Mouse (Mus musculus) midbrain, postnatal 0 days (tissue): Measurements from ENCODE around the gene Marf1. TPM values are rescaled to one million over a fixed set of nuclear protein-coding genes. Genes with fewer than 3 reads are reported as not detected.

Source experiments
- ATAC-seq: fragments of 200-750 bp; cut with Nextera tagmentation; 2 replicates; pipeline ENCODE4 v1.8.0; 2017; ENCODE audit warnings: moderate number of reproducible peaks, mild to moderate bottlenecking, moderate TSS enrichment, moderate library complexity; ENCODE audit not compliant: low FRiP score
- DNase-seq: peaks from one replicate; pipeline ENCODE4 v3.0.0-alpha.2; 2015; ENCODE audit warnings: low spot score
- H3K27ac ChIP-seq: fragments of 300-500 bp; sonication (generic); 2 replicates; pipeline ENCODE4 v1.5.1; 2014; ENCODE audit warnings: low read depth, mild to moderate bottlenecking, low read length, mixed read lengths
- H3K27me3 ChIP-seq: fragments of 300-500 bp; sonication (generic); 2 replicates; pipeline ENCODE4 v1.6.1; 2014; ENCODE audit warnings: low read length, control low read depth, mixed read lengths; ENCODE audit not compliant: insufficient read depth
- H3K36me3 ChIP-seq: fragments of 300-500 bp; sonication (generic); 2 replicates; pipeline ENCODE4 v1.6.1; 2014; ENCODE audit warnings: low read length, control low read depth, mixed read lengths; ENCODE audit not compliant: insufficient read depth
- H3K4me1 ChIP-seq: fragments of 300-500 bp; sonication (generic); 2 replicates; pipeline ENCODE4 v1.6.1; 2014; ENCODE audit warnings: mild to moderate bottlenecking, control low read depth, antibody characterized with exemption, low read length, mixed read lengths; ENCODE audit not compliant: insufficient read depth
- H3K4me2 ChIP-seq: fragments of 300-500 bp; sonication (generic); 2 replicates; pipeline ENCODE4 v1.6.1; 2014; ENCODE audit warnings: low read depth, mild to moderate bottlenecking, low read length, mixed read lengths; ENCODE audit not compliant: poor library complexity, severe bottlenecking
- H3K4me3 ChIP-seq: fragments of 300-500 bp; sonication (generic); 2 replicates; pipeline ENCODE4 v1.5.1; 2014; ENCODE audit warnings: low read depth, mild to moderate bottlenecking, low read length, moderate library complexity
- H3K9ac ChIP-seq: fragments of 300-500 bp; sonication (generic); replicated peaks from 2 replicates; pipeline ENCODE4 v1.6.1; 2014; ENCODE audit warnings: mild to moderate bottlenecking, low read length, moderate library complexity, mixed read lengths; ENCODE audit not compliant: poor library complexity, severe bottlenecking
- H3K9me3 ChIP-seq: fragments of 300-500 bp; sonication (generic); 2 replicates; pipeline ENCODE4 v1.6.1; 2016; ENCODE audit warnings: low read length, control low read depth
- CTCF ChIP-seq: IDR thresholded peaks from 2 replicates; pipeline ENCODE4 v1.5.1; 2016; ENCODE audit warnings: antibody characterized with exemption, mild to moderate bottlenecking
- WGBS: fragments of 180-500 bp; shearing (Covaris S2); extraction: QIAGEN DNeasy Blood & Tissue Kit; methylation state at CpG from one replicate; pipeline ENCODE4 v1.1.7; 2014; 5-methylcytosine and 5-hydroxymethylcytosine counted together
- polyA plus RNA-seq: library from polyadenylated mRNA; unstranded; fragments of >200 nt; fragmentation: Nextera tagmentation; extraction: Ambion mirVana; gene quantifications from 2 replicates; pipeline ENCODE4 v1.2.1, GENCODE M21; 2015
- total RNA-seq: library from RNA; depleted of rRNA; stranded (reverse); fragments of >200 nt; gene quantifications from 2 replicates; pipeline ENCODE4 v1.2.3, GENCODE M21; 2014

The Marf1 gene
- total and polyA plus RNA-seq, 2 experiments from 2014 or later, result 9.4 to 24.0 TPM

DNA sequence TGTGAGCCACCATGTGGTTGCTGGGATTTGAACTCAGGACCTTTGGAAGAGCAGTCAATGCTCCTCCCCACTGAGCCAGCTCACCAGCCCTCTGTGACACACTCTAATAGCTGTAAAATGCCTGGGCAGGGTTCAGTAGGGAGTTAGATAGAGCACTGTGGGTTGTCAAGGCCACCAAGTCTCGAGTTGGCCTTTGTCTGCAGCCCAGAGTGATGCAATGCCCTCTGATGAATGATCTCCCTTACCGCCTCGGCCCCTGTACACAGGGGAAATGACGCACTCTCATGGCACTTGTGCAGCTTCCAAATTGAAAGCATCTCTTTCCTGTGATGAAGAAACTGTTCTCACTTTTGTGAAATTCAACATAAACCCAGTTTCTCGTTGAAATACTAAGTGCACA lies 31.3 kb downstream of the Marf1 start:
- DNase-seq, result no peak
- Histone ChIP-seq H3K9me3 (no peaks in the 10 kb centered on the region), H3K27ac (no peak overlapping the region), H3K27me3 (no peaks in the 10 kb centered on the region), H3K4me1 (no peaks in the 10 kb centered on the region), H3K36me3 (peaks cover 64% of the 10 kb centered on the region), H3K4me2 (no peak overlapping the region), H3K9ac (no peak overlapping the region), H3K4me3 (no peak overlapping the region)
- TF ChIP-seq CTCF, result no peak
- 92% methylated on average over 5 of the region's 5 CpGs for WGBS
- ATAC-seq, result no peak

DNA sequence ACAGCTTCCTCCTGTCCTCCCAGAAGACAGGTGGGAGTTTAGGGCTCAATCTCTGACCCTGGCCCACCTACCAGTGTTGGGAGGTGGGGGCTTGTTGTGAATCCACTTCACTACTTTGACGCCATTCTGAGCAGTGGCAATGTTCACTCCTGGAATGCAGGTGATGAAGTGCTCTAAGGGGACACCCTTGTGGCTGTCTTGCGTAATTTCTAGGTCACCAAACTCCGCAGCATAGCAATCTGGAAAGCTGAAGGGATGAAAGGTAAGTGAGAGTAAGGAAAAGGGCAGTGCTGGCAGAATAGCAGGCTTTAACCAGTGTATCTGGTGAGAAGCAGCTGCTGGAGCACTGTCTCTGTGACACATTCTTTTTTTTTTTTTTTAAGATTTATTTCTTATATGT lies 31.8 kb downstream of the Marf1 start:
- peak; percentile 49 for TF ChIP-seq CTCF
- 86% methylated on average over 3 of the region's 3 CpGs for WGBS
- Histone ChIP-seq H3K9ac (no peak overlapping the region), H3K4me1 (no peaks in the 10 kb centered on the region), H3K9me3 (no peaks in the 10 kb centered on the region), H3K4me3 (no peak overlapping the region), H3K36me3 (peaks cover 60% of the 10 kb centered on the region), H3K4me2 (no peak overlapping the region), H3K27me3 (no peaks in the 10 kb centered on the region), H3K27ac (no peak overlapping the region)
- DNase-seq (peak; percentile 7), ATAC-seq (no peak)

DNA sequence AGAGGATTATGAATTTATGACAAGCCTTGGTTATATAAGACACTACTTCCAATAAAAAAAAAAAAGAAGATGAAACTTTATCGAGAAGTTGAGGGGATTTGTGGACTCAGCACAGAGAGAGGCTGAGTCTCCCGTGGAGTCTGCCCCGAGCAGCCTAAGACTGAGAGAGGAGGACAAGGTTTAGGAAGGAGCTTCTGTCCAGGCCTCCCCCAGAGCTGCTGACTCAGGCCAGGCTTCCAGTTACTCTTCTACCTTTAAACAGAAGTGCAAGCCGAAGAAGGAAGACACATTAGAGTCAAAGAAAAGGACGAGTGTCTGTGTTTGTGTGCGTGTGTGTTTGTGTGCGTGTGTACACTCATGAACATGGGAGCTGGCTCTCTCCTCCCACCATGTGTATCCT lies 32.4 kb downstream of the Marf1 start:
- no peak for DNase-seq
- no peak for TF ChIP-seq CTCF
- Histone ChIP-seq H3K27ac (no peak overlapping the region), H3K9ac (no peak overlapping the region), H3K4me3 (no peak overlapping the region), H3K4me2 (no peak overlapping the region), H3K4me1 (no peaks in the 10 kb centered on the region), H3K27me3 (no peaks in the 10 kb centered on the region), H3K9me3 (no peaks in the 10 kb centered on the region), H3K36me3 (peaks cover 57% of the 10 kb centered on the region)
- no peak for ATAC-seq
- WGBS, result 95% methylated on average over 7 of the region's 7 CpGs

DNA sequence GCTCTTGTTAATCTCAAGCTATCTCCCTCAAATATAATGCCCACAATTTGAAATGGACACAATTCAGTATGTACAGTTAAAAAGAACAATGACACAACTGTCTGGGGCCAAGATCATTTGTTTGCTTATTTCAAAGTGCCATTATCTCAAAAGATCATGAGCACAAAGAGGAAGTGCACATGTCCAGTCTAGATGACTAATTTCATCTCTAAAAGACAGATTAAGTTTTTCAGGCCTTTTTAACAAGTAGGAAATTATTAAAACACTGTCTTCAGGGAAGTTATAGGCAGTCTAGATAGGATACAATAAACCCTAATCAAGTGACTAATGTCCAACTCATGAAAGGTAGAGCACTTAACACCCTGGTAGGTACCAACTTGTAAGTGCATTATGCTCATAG lies 34.2 kb downstream of the Marf1 start:
- ATAC-seq (no peak), DNase-seq (no peak)
- no peak for TF ChIP-seq CTCF
- Histone ChIP-seq H3K4me1 (no peaks in the 10 kb centered on the region), H3K9ac (no peak overlapping the region), H3K27me3 (no peaks in the 10 kb centered on the region), H3K4me3 (no peak overlapping the region), H3K36me3 (peaks cover 65% of the 10 kb centered on the region), H3K9me3 (no peaks in the 10 kb centered on the region), H3K4me2 (no peak overlapping the region), H3K27ac (no peak overlapping the region)

DNA sequence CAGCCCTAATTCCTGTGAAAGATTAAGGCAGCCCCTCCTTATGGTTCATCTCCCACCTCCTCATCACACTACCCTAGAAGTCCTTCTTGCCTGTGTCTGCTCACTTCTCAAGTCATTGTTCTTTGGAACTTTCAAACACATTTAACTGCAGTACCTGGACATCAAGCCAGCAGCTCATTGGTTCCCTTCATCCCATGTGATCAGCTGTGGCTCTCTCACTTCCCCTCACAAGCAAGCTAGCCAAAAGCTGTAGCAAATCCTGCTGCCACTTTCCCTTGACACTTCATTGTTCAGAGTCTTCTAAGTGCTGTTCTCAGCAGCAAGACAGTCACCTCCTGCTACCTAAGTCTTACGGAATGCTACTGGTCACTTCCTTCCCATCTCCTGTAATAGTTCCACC lies 37.9 kb downstream of the Marf1 start:
- no peak overlapping the region for H3K4me3 ChIP-seq
- ATAC-seq (no peak), DNase-seq (no peak)
- no peak overlapping the region for H3K9ac ChIP-seq
- H3K27me3 ChIP-seq, result no peaks in the 10 kb centered on the region
- WGBS, result 94% methylated on average over 1 of the region's 1 CpGs
- H3K36me3 ChIP-seq, result peaks cover 58% of the 10 kb centered on the region
- no peaks in the 10 kb centered on the region for H3K9me3 ChIP-seq
- no peaks in the 10 kb centered on the region for H3K4me1 ChIP-seq
- no peak overlapping the region for H3K27ac ChIP-seq
- no peak overlapping the region for H3K4me2 ChIP-seq
- no peak for TF ChIP-seq CTCF

DNA sequence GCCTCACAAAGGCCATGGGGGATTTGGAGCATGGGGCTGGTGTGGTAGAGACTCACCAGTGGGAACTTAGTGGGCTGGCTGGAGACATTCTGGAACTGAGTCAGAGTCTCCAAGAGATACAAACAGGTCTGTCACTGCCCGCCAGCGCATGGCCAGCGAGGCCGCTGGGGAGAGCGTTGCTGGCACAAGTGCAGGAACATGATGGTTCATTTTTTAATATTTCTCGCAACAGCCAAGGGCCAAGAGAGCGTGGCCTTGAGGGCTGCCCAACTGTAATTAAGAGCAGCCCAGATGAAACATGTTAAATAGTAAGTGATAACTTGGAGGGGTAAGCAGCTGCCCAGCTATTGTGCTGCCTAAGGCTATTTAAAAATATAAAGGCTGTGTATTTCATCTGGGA lies 38.4 kb downstream of the Marf1 start:
- TF ChIP-seq CTCF, result no peak
- no peaks in the 10 kb centered on the region for H3K27me3 ChIP-seq
- WGBS, result 98% methylated on average over 7 of the region's 7 CpGs
- peaks cover 55% of the 10 kb centered on the region for H3K36me3 ChIP-seq
- ATAC-seq (no peak), DNase-seq (no peak)
- no peaks in the 10 kb centered on the region for H3K4me1 ChIP-seq
- no peak overlapping the region for H3K4me3 ChIP-seq
- H3K9me3 ChIP-seq, result no peaks in the 10 kb centered on the region
- H3K27ac ChIP-seq, result no peak overlapping the region
- no peak overlapping the region for H3K4me2 ChIP-seq
- H3K9ac ChIP-seq, result no peak overlapping the region

DNA sequence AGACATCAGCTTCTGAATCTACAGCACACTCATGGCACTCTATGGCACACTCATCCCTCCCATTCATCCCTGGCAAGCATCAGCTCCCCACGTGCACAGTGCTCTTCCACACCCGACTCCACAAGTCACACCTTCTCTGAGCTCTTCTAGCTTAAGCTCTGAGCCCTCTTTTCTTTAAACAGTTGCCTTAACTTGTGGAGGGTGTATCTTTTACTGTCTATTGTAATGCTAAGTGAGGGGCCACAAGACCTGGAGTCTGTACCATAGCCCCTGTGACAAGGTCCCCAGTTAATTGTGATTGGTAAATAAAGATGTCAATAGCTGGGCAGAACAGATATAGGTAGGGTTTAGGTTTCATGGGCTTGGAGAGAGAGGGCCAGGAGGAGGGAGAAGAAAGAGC lies 39.2 kb downstream of the Marf1 start:
- peaks cover 48% of the 10 kb centered on the region for H3K36me3 ChIP-seq
- ATAC-seq (no peak), DNase-seq (no peak)
- TF ChIP-seq CTCF, result no peak
- H3K4me3 ChIP-seq, result no peak overlapping the region
- H3K4me1 ChIP-seq, result no peaks in the 10 kb centered on the region
- WGBS, result 97% methylated on average over 2 of the region's 2 CpGs
- no peaks in the 10 kb centered on the region for H3K9me3 ChIP-seq
- H3K27ac ChIP-seq, result no peak overlapping the region
- no peak overlapping the region for H3K4me2 ChIP-seq
- H3K9ac ChIP-seq, result no peak overlapping the region
- no peaks in the 10 kb centered on the region for H3K27me3 ChIP-seq
